Mouse (Mus musculus): ENCODE results near the gene Smad1.

Gene Smad1

DNA sequence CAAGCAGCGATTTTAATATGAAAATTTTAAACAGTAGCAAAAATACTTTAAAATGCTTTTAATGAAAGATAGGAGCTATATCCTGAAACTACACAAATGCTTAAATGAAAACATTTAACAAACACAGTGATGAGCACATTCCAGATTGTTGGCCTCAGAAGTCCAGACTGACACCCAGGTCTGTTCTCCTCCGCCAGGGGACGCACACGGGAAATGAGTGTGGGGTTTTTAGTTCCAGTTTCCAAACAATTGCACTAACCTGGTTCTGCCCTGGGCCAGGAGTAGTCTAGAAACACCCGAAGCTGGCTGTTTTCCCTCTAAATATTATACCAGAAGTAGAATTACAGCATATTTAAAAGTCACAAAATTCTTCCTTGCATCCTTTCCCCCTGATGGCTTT, 99.6 kb downstream of the Smad1 start:
- no peak for DNase-seq (ENCODE audit: low read depth, low spot score)

DNA sequence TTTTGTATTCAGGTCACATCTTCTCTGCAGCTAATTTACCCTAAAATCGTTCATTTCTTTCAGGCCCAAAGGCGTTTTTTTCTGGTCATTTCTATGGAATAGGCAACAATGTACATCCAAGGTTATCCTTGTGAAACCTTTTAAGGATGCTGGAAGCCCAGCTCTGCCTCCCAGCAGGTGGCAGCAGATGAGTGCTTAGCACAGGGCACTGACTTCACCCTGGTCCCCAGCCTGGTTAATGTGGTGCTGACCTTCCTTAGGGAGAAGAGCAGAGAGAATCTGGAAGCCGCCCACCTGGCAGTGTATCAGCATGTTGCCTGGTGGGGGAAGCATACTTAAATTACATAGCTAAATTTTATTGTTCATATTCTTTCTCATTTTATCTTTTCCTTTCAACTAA, 101.6 kb downstream of the Smad1 start:
- peak; percentile 36 for DNase-seq (ENCODE audit: low read depth, low spot score)

DNA sequence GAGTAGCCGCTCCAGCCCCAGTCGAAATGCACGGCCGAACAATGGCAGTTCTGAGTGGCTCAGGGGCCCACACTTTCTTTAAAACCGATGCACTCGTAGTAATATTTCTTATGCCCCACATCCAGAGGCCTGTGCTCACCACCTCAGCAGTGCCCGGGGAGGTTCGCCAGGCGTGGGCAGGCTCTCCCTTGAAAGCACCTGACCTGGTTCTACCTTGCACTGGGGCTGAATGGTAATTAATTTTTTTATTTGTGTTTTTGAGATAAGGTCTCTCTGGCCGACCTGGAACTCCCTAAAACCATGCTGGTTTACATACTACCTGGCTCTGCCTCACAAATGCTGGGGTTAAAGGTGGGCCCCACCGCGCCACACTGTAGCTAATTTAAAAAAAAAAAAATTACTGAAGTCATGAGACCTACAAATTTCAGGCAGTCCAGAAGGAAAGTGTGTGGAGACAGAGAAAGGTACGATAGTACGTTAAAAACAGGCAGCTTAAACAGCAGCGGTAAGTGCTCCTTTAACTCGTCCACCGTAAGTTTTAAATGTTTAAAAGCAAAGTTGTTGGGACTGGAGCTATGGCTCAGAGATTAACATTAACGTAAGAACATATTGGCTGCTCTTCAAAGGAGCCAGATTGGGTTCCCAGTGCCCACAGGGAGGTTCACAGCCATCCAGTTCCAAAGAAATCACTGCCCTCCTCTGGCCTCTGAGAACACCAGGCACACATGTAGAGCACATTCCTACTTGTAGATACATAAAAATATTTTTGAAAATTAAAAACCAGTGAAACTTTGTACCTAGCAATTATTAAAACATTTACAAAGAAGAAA, 103.8 kb downstream of the Smad1 start:
- DNase-seq (ENCODE audit: low read depth, low spot score) = no peak

DNA sequence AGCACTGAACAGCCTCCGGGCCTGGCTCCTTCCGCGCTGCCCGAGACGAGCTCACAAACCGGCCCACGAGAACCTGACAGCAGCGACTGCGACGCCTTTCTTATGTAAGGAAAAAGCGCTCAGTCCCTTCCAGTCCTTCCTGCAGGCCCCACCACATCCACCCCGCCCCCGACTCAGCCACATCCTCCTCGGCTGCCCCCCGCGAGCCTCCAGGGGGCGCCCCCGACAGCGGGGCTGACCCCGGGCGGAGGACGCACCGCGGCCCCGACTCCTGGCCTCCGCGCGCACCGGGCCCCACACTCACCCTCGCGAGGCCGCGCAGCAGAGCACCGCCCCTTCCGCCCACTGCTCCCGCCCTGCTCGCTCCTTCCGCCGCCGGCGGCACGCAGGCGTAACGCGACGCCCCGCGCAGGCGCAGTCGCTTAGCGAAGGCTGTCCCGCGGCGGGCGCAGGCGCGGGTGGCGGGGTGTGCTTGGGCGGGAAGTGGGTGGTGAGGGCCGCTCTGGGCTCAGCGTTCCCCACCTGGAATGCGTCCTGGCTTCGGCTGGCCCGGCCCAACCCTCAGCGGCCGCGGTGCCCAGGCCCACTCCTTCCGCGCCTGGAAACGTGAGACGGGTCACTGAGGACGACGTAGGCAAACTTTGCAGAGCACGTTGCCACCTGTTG, 104.6 kb downstream of the Smad1 start, which contains the start of gene Mmaa:
Mmaa (minus strand) TSS at position 328 of the 666 bp plus-strand sequence.
- DNase-seq (ENCODE audit: low read depth, low spot score) = peak; percentile 92

DNA sequence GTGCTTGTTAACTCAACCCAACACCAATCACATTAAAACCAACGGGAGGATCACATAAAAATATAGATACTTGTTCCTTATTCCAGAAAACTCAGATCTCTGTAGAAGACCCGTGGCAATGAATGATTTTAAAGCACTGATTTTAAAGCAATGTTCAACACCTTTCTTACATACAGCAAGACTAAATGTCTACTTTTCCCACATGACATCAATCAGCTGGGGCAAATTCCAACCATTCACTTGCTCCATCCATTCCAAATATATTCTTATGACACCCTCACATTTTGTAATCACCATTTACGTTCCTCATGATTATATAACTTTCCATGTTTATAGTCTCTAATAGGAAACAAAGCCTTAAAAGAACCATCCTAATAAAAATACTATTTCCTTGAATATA, 105.5 kb downstream of the Smad1 start:
- no peak for DNase-seq (ENCODE audit: low read depth, low spot score)

DNA sequence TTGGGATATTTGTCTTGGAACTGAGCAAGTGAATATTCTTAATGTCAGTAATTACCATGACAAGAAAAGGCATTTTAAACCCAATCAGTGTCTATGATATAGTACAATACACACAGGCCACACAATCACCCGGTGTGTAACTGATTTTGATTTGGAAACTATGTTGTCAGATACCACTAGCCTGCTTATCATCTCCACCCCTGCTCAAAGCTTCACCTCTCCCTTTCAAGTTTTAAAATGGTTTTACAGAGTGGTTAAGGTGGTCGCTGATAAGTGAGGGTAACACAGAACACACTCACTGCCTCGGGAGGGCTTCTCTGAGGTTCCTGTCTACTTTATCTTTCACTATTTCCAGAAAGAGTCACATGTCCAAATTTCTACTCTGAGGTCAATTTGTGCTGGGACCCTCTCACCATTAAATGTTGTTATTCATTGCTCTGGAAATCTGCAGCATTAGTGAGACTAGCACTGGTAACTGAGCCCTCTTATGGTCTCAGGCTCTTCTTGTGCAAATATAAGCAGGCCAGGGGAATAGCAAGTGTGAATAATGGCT, 106.5 kb downstream of the Smad1 start:
- DNase-seq (ENCODE audit: low read depth, low spot score) = no peak

DNA sequence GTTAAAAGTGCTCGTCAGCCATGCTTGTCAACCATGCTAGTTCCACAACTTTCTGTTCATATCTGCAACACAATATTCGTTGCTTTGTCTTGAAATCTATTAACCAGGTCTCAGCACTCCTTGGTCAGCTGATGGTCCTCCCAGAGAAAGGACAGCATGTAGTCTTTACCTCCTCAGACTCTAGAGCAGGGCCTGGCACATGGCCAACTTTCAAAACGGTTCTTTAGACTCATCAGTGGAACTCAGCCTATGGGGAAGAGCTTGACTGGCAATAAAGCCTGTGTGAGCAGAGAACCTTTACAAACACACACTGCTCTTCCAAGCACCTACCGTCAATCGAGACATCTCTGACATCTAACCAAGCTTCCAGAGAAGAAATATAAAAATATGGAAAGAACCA, 109.7 kb downstream of the Smad1 start:
- DNase-seq (ENCODE audit: low read depth, low spot score) = no peak

DNA sequence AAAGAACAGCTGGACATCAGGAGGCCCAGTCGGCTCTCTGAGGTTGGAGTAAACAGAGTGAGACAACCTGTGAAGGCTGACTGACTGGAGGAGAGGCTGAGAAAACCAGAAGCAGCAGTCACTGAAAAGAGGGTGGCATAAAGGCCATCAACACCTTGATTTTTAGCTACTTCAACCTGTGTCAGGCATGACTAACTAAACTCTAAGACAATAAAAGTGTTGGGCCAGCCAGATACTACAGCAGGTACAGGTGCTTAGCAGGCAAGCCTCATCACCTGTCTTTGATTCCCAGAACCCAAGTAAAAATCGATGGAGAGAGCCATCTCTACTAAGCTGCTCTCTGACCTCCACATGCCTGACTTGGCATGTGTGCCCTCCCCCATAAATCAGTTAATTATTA, 110.6 kb downstream of the Smad1 start:
- no peak for DNase-seq (ENCODE audit: low read depth, low spot score)

Measured in embryo, embryonic 11.5 days (tissue).